Mouse (Mus musculus) A20 (cell line): ENCODE results near the gene Abhd13.

Source experiments
- DNase-seq: peaks from one replicate; pipeline ENCODE4 v3.0.0-alpha.2; 2011; ENCODE audit warnings: low read depth, low spot score

The Abhd13 gene

DNA sequence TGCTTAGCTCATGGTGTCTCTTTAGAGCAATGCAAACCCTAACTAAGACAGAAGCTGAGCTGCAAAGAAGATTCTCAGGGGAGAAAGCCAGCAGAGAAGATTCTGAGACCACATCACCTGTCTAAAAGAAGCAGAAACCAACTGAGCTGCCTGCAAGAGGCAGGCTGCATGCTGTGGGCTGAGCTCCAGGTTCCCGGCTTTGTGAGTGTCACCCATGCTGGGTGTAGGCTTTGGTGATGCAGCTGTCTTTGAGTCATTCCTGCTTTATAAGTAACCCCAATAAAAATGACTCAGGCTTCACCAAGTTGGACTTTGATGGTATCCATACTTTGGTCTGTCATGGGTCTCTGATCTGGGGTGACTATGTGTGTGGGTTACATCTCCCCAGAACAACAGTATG lies 38.7 kb downstream of the Abhd13 start:
- DNase-seq = no peak

DNA sequence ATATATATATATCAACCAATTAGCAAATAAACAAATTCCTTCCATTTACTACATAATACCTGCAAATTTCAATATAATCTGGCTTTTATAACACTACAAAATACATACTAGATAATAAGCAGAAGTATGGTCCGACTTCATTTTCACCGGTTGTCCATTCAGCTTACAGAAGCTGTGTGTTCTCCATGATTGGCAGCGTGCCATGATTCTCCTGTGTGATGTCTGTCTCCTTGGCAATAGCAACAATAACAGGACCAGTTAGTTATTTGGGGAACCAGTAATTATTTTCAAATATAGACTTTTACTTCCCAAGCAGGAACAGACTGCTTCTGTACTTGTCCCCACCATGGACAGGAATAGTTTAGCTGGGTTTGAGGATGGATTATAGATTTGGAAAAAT lies 39.7 kb downstream of the Abhd13 start:
- DNase-seq = no peak

- DNase-seq = no peak
Observed at GRCm38 (mm10) chr8:10030320-10031060, 53.0 kb downstream of the Abhd13 start.

GRCm38 (mm10) chr8:10031177-10031576 lies 53.7 kb downstream of the Abhd13 start:
- DNase-seq = no peak

GRCm38 (mm10) chr8:10040866-10041265 lies 63.4 kb downstream of the Abhd13 start:
- DNase-seq = no peak
